Mouse (Mus musculus) right cerebral cortex, adult 18-20 months (tissue): ENCODE measurements around the gene Nup188.
A peak's percentile ranks its signal among the peaks of the same experiment; 100 is the strongest.

Experiments
- DNase-seq: peaks from one replicate; pipeline ENCODE4 v3.0.0; 2022; ENCODE audit warnings: mixed read lengths

Nup188 gene

GRCm38 (mm10) chr2:30287027-30287373, 803 bp downstream of the Nup188 start:
- no peak for DNase-seq

- DNase-seq: no peak
Measured at GRCm38 (mm10) chr2:30299525-30299924, 13.3 kb downstream of the Nup188 start.

- DNase-seq: no peak
Measured at GRCm38 (mm10) chr2:30299966-30300365, 13.8 kb downstream of the Nup188 start.

- no peak for DNase-seq
Measured at GRCm38 (mm10) chr2:30306087-30306486, 19.9 kb downstream of the Nup188 start.

- no peak for DNase-seq
Measured at GRCm38 (mm10) chr2:30309351-30309750, 23.2 kb downstream of the Nup188 start.

GRCm38 (mm10) chr2:30311481-30311880, 25.3 kb downstream of the Nup188 start:
- DNase-seq: peak; percentile 23

- DNase-seq: no peak
Measured at GRCm38 (mm10) chr2:30316136-30316535, 29.9 kb downstream of the Nup188 start.

GRCm38 (mm10) chr2:30316955-30317354, 30.8 kb downstream of the Nup188 start:
- peak; percentile 30 for DNase-seq

- DNase-seq: no peak
Measured at GRCm38 (mm10) chr2:30319260-30319659, 33.1 kb downstream of the Nup188 start.

- no peak for DNase-seq
Measured at GRCm38 (mm10) chr2:30323111-30323510, 36.9 kb downstream of the Nup188 start.

GRCm38 (mm10) chr2:30325296-30325695, 39.1 kb downstream of the Nup188 start:
- no peak for DNase-seq

GRCm38 (mm10) chr2:30327276-30327675, 41.1 kb downstream of the Nup188 start:
- no peak for DNase-seq

GRCm38 (mm10) chr2:30328791-30329190, 42.6 kb downstream of the Nup188 start:
- DNase-seq: no peak

- DNase-seq: no peak
Measured at GRCm38 (mm10) chr2:30335324-30335723, 49.1 kb downstream of the Nup188 start.

GRCm38 (mm10) chr2:30336174-30336915, 50.1 kb downstream of the Nup188 start:
- peak; percentile 55 for DNase-seq

GRCm38 (mm10) chr2:30337179-30337578, 51.0 kb downstream of the Nup188 start:
- DNase-seq: no peak

GRCm38 (mm10) chr2:30342061-30342460, 55.9 kb downstream of the Nup188 start:
- no peak for DNase-seq

- no peak for DNase-seq
Measured at GRCm38 (mm10) chr2:30342544-30342943, 56.3 kb downstream of the Nup188 start.

- DNase-seq: no peak
Measured at GRCm38 (mm10) chr2:30343601-30344137, 57.5 kb downstream of the Nup188 start.

- no peak for DNase-seq
Measured at GRCm38 (mm10) chr2:30345971-30346676, 59.9 kb downstream of the Nup188 start.

- DNase-seq: no peak
Measured at GRCm38 (mm10) chr2:30349196-30349595, 63.0 kb downstream of the Nup188 start.

- DNase-seq: no peak
Measured at GRCm38 (mm10) chr2:30351149-30351548, 65.0 kb downstream of the Nup188 start.

- DNase-seq: no peak
Measured at GRCm38 (mm10) chr2:30355861-30356260, 69.7 kb downstream of the Nup188 start.

GRCm38 (mm10) chr2:30356266-30356665, 70.1 kb downstream of the Nup188 start:
- DNase-seq: no peak
